Mouse (Mus musculus): Measurements from ENCODE around the gene Kctd14. TPM values are rescaled to one million over a fixed set of nuclear protein-coding genes. Genes with fewer than 3 reads are reported as not detected.

Kctd14 gene
- polyA plus RNA-seq, 2 experiments: 7.6 to 9.6 TPM

DNA sequence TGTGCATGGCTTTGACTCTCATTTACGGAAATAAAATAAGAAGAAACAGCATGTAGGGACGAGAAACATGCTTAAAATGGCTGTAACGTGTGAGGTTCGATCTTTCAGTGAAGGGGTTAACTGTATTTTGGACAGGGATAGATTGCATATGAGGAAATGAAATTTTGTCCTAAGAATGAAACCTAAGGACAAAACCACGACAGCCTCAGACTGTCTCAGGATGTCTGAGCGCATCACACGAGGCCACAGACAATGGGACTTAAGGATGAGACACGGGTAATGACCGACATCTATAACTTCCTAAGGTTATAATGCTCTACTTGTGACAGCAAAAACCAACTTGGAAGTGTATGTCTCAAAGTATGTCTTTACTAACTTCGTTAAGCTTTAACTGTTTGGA is 16.6 kb upstream of the Kctd14 start:
- Histone ChIP-seq H3K27ac (no peak overlapping the region), H3K9me3 (ENCODE audit: control insufficient read depth, low read length) (no peaks in the 10 kb centered on the region), H3K9ac (replicated peaks) (no peak overlapping the region), H3K4me2 (ENCODE audit: low read depth) (no peak overlapping the region), H3K27me3 (ENCODE audit: control insufficient read depth, insufficient read depth, low read length) (no peaks in the 10 kb centered on the region), H3K4me1 (replicated peaks; ENCODE audit: control insufficient read depth in 2 of 2, insufficient read depth in 2 of 2, low read length in 1 of 2) (0 out of 4 replicates have a peak, but pooled peaks cover 0 to 2% of the 10 kb centered on the region in 2 experiments), H3K36me3 (replicated peaks; ENCODE audit: control insufficient read depth, insufficient read depth, low read depth) (no peaks in the 10 kb centered on the region), H3K4me3 (ENCODE audit: insufficient read depth in 1 of 2, low read depth in 2 of 2, low read length in 2 of 2) (no peak overlapping the region)
- ATAC-seq (ENCODE audit: insufficient read depth) (no peak), DNase-seq (ENCODE audit: low read depth in 3 of 3, low spot score in 3 of 3) (no peak)
- TF ChIP-seq EP300 (IDR thresholded peaks at IDR 0.05; ENCODE audit: low read depth) (no peak), CTCF (IDR thresholded peaks at IDR 0.05; ENCODE audit: low read depth) (no peak)
- WGBS (ENCODE audit: insufficient replicate concordance): 55% methylated on average over 10 of the region's 10 CpGs

GRCm38 (mm10) chr7:97438986-97439385 is 12.1 kb upstream of the Kctd14 start:
- DNase-seq (ENCODE audit: low read depth in 3 of 3, low spot score in 3 of 3) (no peak), ATAC-seq (ENCODE audit: insufficient read depth) (no peak)
- Histone ChIP-seq H3K4me3 (ENCODE audit: insufficient read depth in 1 of 2, low read depth in 2 of 2, low read length in 2 of 2) (no peak overlapping the region), H3K27ac (no peak overlapping the region), H3K36me3 (replicated peaks; ENCODE audit: control insufficient read depth, insufficient read depth, low read depth) (no peaks in the 10 kb centered on the region), H3K9ac (replicated peaks) (no peak overlapping the region), H3K4me1 (replicated peaks; ENCODE audit: control insufficient read depth in 2 of 2, insufficient read depth in 2 of 2, low read length in 1 of 2) (0 out of 4 replicates have a peak, but pooled peaks cover 0 to 2% of the 10 kb centered on the region in 2 experiments), H3K27me3 (ENCODE audit: control insufficient read depth, insufficient read depth, low read length) (no peaks in the 10 kb centered on the region), H3K9me3 (ENCODE audit: control insufficient read depth, low read length) (no peaks in the 10 kb centered on the region), H3K4me2 (ENCODE audit: low read depth) (no peak overlapping the region)
- no peak for TF ChIP-seq EP300 (IDR thresholded peaks at IDR 0.05; ENCODE audit: low read depth)
- TF ChIP-seq CTCF (IDR thresholded peaks at IDR 0.05; ENCODE audit: low read depth): no peak

- Histone ChIP-seq H3K27me3 (ENCODE audit: control insufficient read depth, insufficient read depth, low read length) (no peaks in the 10 kb centered on the region), H3K4me1 (replicated peaks; ENCODE audit: control insufficient read depth in 2 of 2, insufficient read depth in 2 of 2, low read length in 1 of 2) (peaks cover 0 to 1% of the 10 kb centered on the region in 2 experiments; a peak in 3 of 4 replicates), H3K36me3 (replicated peaks; ENCODE audit: control insufficient read depth, insufficient read depth, low read depth) (no peaks in the 10 kb centered on the region), H3K4me3 (ENCODE audit: insufficient read depth in 1 of 2, low read depth in 2 of 2, low read length in 2 of 2) (no peak overlapping the region), H3K9ac (replicated peaks) (no peak overlapping the region), H3K9me3 (ENCODE audit: control insufficient read depth, low read length) (no peaks in the 10 kb centered on the region), H3K27ac (no peak overlapping the region), H3K4me2 (ENCODE audit: low read depth) (no peak overlapping the region)
- DNase-seq (ENCODE audit: low read depth in 3 of 3, low spot score in 3 of 3) (no peak), ATAC-seq (ENCODE audit: insufficient read depth) (no peak)
- no peak for TF ChIP-seq EP300 (IDR thresholded peaks at IDR 0.05; ENCODE audit: low read depth)
- no peak for TF ChIP-seq CTCF (IDR thresholded peaks at IDR 0.05; ENCODE audit: low read depth)
- 56% methylated on average over 6 of the region's 6 CpGs for WGBS (ENCODE audit: insufficient replicate concordance)
These were observed 4.8 kb upstream of the Kctd14 start for GRCm38 (mm10) chr7:97446171-97446925.

- TF ChIP-seq EP300 (IDR thresholded peaks at IDR 0.05; ENCODE audit: low read depth) (no peak), CTCF (IDR thresholded peaks at IDR 0.05; ENCODE audit: low read depth) (peak; percentile 16; the same call in 1 of the 2 replicates)
- Histone ChIP-seq H3K27ac (no peak overlapping the region), H3K36me3 (replicated peaks; ENCODE audit: control insufficient read depth, insufficient read depth, low read depth) (no peaks in the 10 kb centered on the region), H3K4me1 (replicated peaks; ENCODE audit: control insufficient read depth in 2 of 2, insufficient read depth in 2 of 2, low read length in 1 of 2) (peaks cover 6 to 9% of the 10 kb centered on the region in 2 experiments), H3K9ac (replicated peaks) (no peak overlapping the region), H3K27me3 (ENCODE audit: control insufficient read depth, insufficient read depth, low read length) (no peaks in the 10 kb centered on the region), H3K9me3 (ENCODE audit: control insufficient read depth, low read length) (no peaks in the 10 kb centered on the region), H3K4me3 (ENCODE audit: insufficient read depth in 1 of 2, low read depth in 2 of 2, low read length in 2 of 2) (no peak overlapping the region), H3K4me2 (ENCODE audit: low read depth) (no peak overlapping the region)
- WGBS (ENCODE audit: insufficient replicate concordance): 50% methylated on average over 6 of the region's 6 CpGs
- no peak for DNase-seq (ENCODE audit: low read depth in 3 of 3, low spot score in 3 of 3)
- no peak for ATAC-seq (ENCODE audit: insufficient read depth)
These were observed 4.0 kb upstream of the Kctd14 start for GRCm38 (mm10) chr7:97447050-97447531.

DNA sequence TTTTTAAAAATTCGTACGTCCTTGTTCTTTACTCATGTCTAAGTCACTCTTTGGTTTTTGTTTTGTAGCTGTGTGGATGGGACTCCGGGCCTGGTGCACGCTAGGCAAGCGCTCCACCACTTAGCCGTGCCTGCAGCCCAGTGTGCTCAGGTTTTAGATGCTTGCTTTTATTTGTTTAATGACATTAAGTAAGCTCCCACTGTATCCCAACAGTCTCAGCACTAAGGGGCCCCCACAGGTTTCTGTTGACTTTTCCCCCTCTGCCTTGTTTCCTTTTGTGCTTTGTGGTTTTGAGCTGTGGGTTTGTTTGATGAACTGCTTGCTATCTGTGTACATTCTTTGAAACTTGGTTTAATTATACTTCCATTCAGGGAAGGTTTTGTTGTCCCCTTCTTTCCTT is 1.1 kb downstream of the Kctd14 start:
- no peaks in the 10 kb centered on the region; the same call in 1 of the 2 replicates for H3K36me3 ChIP-seq (replicated peaks; ENCODE audit: control insufficient read depth, insufficient read depth, low read depth)
- H3K4me1 ChIP-seq (replicated peaks; ENCODE audit: control insufficient read depth in 2 of 2, insufficient read depth in 2 of 2, low read length in 1 of 2): peaks cover 27 to 34% of the 10 kb centered on the region in 2 experiments
- H3K27ac ChIP-seq: peak overlapping the region; percentile 98
- peak overlapping the region; percentile 95 for H3K4me2 ChIP-seq (ENCODE audit: low read depth)
- ATAC-seq (ENCODE audit: insufficient read depth) (no peak), DNase-seq (ENCODE audit: low read depth in 3 of 3, low spot score in 3 of 3) (no peak)
- H3K27me3 ChIP-seq (ENCODE audit: control insufficient read depth, insufficient read depth, low read length): no peaks in the 10 kb centered on the region
- H3K9ac ChIP-seq (replicated peaks): peak overlapping the region; percentile 95
- 51% methylated on average over 6 of the region's 6 CpGs for WGBS (ENCODE audit: insufficient replicate concordance)
- H3K4me3 ChIP-seq (ENCODE audit: insufficient read depth in 1 of 2, low read depth in 2 of 2, low read length in 2 of 2): no peak overlapping the region
- no peak for TF ChIP-seq EP300 (IDR thresholded peaks at IDR 0.05; ENCODE audit: low read depth)
- no peak for TF ChIP-seq CTCF (IDR thresholded peaks at IDR 0.05; ENCODE audit: low read depth)
- no peaks in the 10 kb centered on the region for H3K9me3 ChIP-seq (ENCODE audit: control insufficient read depth, low read length)
